Mouse (Mus musculus): Measurements from ENCODE around the gene Cdh20. TPM values are rescaled to one million over a fixed set of nuclear protein-coding genes. Genes with fewer than 3 reads are reported as not detected.

Gene Cdh20
- polyA plus RNA-seq (2014; fragmentation: Illumina TruSeq; extraction: RNeasy Lipid Tissue Mini Kit (QIAGEN cat#74804); ENCODE audit: low replicate concordance): 0.11 TPM

GRCm38 (mm10) chr1:104768371-104769249 is at the start of gene Cdh20:
Gene Cdh20 (plus strand): TSS chr1:104768529.

